Mouse (Mus musculus): ENCODE results near the gene Dnase1l2.
A peak's percentile ranks its signal among the peaks of the same experiment; 100 is the strongest.
"Not testable (repeated sequence)": the region's sequence is repeated elsewhere in the genome, so short reads cannot be mapped to it uniquely, and the experiment has no call there.

Gene Dnase1l2

GRCm38 (mm10) chr17:24429201-24429983, 13.5 kb downstream of the Dnase1l2 start:
- no peak for DNase-seq (ENCODE audit: low spot score in 2 of 2)

GRCm38 (mm10) chr17:24427170-24427557, 15.7 kb downstream of the Dnase1l2 start:
- DNase-seq (ENCODE audit: low spot score in 2 of 2) = no peak

GRCm38 (mm10) chr17:24426471-24427169, 16.3 kb downstream of the Dnase1l2 start, which contains the start of gene Eci1:
TSS of gene Eci1 (plus strand) at chr17:24426641.
- peak; percentile 80 to 92 for DNase-seq (ENCODE audit: low spot score in 2 of 2)

- DNase-seq (ENCODE audit: low spot score in 2 of 2) = no peak
Observed at GRCm38 (mm10) chr17:24425905-24426304, 17.0 kb downstream of the Dnase1l2 start.

GRCm38 (mm10) chr17:24425326-24425725, 17.6 kb downstream of the Dnase1l2 start:
- DNase-seq (ENCODE audit: low spot score in 2 of 2) = not testable (repeated sequence)

GRCm38 (mm10) chr17:24424489-24424888, 18.4 kb downstream of the Dnase1l2 start:
- no peak for DNase-seq (ENCODE audit: low spot score in 2 of 2)

- no peak for DNase-seq (ENCODE audit: low spot score in 2 of 2)
Observed at GRCm38 (mm10) chr17:24423114-24423513, 19.8 kb downstream of the Dnase1l2 start.

- no peak for DNase-seq (ENCODE audit: low spot score in 2 of 2)
Observed at GRCm38 (mm10) chr17:24416051-24416652, 26.8 kb downstream of the Dnase1l2 start.

- no peak for DNase-seq (ENCODE audit: low spot score in 2 of 2)
Observed at GRCm38 (mm10) chr17:24415011-24415410, 27.9 kb downstream of the Dnase1l2 start.

- DNase-seq (ENCODE audit: low spot score in 2 of 2) = peak; percentile 75 to 92
Observed at GRCm38 (mm10) chr17:24414230-24414976, 28.5 kb downstream of the Dnase1l2 start, which contains the start of gene Rnps1. TSS of gene Rnps1 (plus strand) at chr17:24414565.

- peak in 1 of 2 experiments; percentile 19 for DNase-seq (ENCODE audit: low spot score in 2 of 2)
Observed at GRCm38 (mm10) chr17:24413557-24414211, 29.2 kb downstream of the Dnase1l2 start.

- DNase-seq (ENCODE audit: low spot score in 2 of 2) = no peak
Observed at GRCm38 (mm10) chr17:24407116-24407803, 35.6 kb downstream of the Dnase1l2 start.

- no peak for DNase-seq (ENCODE audit: low spot score in 2 of 2)
Observed at GRCm38 (mm10) chr17:24402371-24402770, 40.5 kb downstream of the Dnase1l2 start.

GRCm38 (mm10) chr17:24394456-24394855, 48.4 kb downstream of the Dnase1l2 start:
- DNase-seq (ENCODE audit: low spot score in 2 of 2) = no peak

GRCm38 (mm10) chr17:24393527-24393926, 49.4 kb downstream of the Dnase1l2 start:
- DNase-seq (ENCODE audit: low spot score in 2 of 2) = no peak

GRCm38 (mm10) chr17:24391149-24391548, 51.8 kb downstream of the Dnase1l2 start:
- DNase-seq (ENCODE audit: low spot score in 2 of 2) = no peak

Data from left cerebral cortex, adult 9 months (tissue).